Mouse (Mus musculus) c-Kit-positive CD71-negative TER-119-negative erythroid progenitor cells, embryonic 14.5 days (primary cell): ENCODE measurements around the gene Gnaq.
A peak's percentile ranks its signal among the peaks of the same experiment; 100 is the strongest.

Source experiments
- DNase-seq: peaks from one replicate; pipeline ENCODE4 v3.0.0-alpha.2; 2013; ENCODE audit warnings: low read depth

Gnaq gene

GRCm38 (mm10) chr19:16132791-16132864 lies at the start of gene Gnaq:
Gene Gnaq (plus strand): TSS chr19:16132831.
- DNase-seq = no peak

DNA sequence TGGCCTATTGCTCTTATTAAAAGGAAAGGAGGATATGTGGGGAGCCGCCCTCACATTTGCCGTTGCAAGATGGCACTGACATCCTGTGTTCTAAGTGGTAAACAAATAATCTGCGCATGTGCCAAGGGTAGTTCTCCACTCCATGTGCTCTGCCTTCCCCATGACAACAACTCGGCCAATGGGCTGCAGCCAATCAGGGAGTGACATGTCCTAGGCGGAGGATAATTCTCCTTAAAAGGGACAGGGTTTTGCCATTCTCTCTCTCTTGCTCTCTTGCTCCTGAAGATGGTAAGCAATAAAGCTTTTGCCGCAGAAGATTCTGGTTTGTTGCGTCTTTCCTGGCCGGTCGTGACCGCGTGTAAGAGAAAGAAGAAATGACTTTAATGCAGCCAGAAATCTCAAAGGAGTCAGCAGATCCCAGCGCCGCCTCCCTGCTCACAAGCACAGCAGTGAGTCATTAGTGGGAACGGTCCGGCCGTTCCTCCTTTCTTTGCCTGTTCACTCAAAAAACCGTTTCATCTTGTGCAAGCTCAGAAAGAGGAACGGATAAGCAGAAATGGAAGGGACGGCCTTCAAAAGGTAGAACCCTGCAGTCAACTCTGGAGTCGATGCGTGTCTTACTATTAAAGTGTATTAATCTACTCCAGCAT lies 48.5 kb upstream of the Gnaq start:
- peak; percentile 30 for DNase-seq

DNA sequence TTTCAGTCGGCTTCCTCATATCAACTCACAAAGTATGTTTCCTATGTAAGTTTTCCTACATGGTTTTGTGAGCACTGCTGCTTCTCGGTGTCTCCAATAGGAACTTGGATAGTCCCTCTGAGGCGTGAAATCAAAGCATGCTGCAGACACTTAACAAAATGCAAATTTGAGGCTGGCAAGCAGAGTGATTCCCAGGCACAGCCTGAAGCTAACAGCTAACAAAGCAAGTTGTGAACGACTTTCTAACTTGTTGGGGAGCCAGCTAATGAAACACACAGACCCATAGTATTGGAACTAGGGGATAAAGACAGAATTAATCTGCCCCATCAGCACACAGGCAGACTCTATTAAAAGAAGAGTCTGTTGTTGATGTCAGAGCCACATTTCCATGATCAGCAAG lies 47.4 kb upstream of the Gnaq start:
- DNase-seq = no peak

- no peak for DNase-seq
Observed at GRCm38 (mm10) chr19:16086154-16086553, 46.5 kb upstream of the Gnaq start.

- DNase-seq = no peak
Observed at GRCm38 (mm10) chr19:16086581-16086980, 46.0 kb upstream of the Gnaq start.

DNA sequence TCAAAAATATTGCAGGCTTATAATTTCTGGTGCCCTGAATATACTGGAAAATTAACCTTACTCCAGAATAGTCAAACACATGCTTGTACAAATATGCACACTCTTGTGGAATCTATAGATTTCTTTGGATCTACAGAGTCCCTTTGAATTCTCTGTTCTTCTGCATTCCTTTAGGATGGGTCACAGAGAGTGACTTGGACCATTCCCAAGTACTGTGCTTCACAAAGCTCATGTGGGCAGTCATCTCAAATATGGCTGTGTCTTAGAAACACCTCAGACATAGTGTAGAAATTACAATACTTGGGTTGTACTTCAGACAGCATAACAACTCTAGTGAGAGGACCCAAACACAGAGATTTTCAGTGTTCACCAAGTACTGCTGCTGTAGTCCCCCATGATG lies 45.2 kb upstream of the Gnaq start:
- DNase-seq = no peak

DNA sequence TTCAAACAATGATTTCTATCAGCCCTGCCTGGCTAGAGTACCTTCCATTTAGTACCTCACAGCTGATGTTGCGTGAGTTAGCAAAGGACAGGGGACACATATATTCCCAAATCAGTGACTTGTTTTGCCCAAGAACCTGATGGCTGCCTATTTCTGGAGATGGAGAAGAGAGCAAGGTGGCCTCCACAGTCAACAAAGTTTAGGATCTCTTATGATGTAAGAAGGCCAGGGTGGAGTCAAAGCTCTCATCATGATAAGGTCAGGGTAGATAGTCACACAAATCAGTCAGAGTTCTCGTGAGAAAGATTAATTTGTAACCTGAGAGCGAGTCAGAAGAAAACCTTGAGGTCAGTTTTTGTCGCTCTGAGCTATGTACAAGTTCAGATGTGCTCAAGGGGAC lies 39.0 kb upstream of the Gnaq start:
- no peak for DNase-seq

- DNase-seq = no peak
Observed at GRCm38 (mm10) chr19:16109901-16110300, 22.7 kb upstream of the Gnaq start.

- DNase-seq = no peak
Observed at GRCm38 (mm10) chr19:16110670-16111069, 22.0 kb upstream of the Gnaq start.

DNA sequence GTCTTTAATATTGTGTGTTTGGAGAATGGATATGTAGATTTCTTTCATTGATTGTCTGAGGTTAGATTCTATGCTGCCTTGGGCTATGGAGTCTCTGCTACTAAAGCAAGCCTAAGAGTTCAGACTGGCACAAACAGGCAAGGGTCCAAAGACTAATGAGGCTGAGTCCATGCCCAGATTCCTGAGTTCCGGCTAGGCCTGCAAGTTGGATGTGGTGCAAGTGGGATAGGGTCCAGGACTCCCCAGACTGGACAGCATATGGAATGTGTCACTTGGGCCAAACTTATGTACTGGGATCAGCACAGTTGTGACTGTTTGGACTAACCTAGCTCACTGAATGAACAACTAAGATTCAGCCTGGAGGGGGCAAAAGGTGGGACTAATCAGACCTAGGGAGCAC lies 19.3 kb upstream of the Gnaq start:
- DNase-seq = no peak

GRCm38 (mm10) chr19:16118421-16118820 lies 14.2 kb upstream of the Gnaq start:
- no peak for DNase-seq

DNA sequence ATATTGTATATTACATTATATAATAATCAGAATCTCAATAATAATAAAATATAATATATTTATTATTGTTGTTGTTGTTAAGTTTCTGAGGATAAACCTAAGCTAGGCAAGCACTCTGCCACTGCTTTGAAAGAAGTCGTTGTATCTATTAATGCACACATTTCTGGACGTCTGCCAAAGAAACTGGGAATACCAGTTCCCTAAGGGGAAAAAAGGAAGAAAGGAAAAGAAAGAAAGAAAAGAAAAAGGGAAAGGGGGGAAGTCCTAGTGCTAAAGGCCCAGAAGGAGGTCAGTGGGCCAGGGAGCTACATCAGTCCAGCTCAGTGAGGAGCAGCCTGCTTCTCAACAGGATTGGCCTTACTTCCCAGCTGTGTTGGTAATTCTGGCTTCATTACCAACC lies 11.3 kb upstream of the Gnaq start:
- DNase-seq = no peak

DNA sequence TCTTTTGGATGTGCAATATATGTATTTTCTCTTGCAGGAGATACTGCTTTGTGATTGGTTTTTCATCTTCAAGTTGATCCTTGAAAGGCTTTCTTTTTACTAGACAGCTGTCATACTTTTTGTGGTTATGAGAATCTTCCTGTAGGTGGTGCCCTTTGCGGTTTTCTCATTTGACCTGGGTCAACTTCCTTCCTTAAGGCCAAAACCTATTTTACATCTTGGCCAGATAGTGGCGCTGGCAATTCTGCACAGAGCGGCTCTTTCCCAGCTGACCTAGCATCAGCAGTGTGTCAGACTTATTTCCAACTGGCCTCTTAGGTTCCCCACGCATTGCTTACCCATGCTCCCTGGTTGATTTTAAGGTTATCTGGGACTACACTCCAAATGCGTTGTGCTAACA lies 3.9 kb upstream of the Gnaq start:
- DNase-seq = no peak

GRCm38 (mm10) chr19:16129171-16129570 lies 3.5 kb upstream of the Gnaq start:
- DNase-seq = no peak

GRCm38 (mm10) chr19:16130476-16130875 lies 2.2 kb upstream of the Gnaq start:
- no peak for DNase-seq

DNA sequence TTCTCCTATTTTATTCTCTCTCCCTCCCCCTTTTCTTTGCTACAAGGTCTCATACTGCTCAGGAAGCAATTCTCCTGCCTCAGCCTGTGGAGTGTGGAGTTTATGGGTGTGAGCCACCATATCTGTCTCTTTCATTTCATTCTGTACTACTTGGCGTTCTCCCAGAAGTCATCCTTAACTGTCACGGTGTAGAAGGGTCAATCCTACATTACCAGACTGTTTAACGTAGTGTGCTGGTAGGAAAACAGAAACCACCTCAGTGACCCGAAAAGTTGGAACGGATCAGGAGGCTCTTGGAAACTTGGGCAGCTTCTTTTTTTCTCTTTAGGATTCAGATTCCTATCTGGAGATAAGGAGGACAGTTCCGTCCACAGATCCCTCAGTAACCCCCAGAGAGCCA lies 800 bp upstream of the Gnaq start:
- no peak for DNase-seq

DNA sequence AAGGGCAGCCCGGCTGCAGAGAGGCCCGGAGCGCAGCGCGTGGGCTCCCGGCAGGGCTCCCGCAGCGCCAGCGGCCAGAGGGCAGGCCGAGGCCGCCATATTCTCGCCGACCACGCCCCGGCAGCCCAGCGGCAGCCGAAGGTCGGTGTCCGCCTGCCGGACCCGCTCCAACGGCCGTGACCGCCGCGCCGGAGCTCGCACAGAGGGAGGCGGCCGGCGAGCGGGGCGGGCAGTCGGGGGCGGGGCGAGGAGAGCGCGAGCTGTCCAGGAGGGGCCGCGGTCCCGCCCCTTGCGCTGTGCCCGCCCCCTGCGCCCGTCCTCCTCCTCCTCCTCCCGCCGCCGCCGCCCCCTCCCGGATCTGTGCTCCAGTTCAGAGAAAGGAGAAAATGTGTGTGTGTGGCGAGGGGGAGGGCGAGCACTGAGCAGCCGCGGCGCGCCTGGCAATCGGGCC lies 266 bp upstream of the Gnaq start:
- peak; percentile 66 for DNase-seq

- no peak for DNase-seq
Observed at GRCm38 (mm10) chr19:16132865-16133720, 462 bp downstream of the Gnaq start.

DNA sequence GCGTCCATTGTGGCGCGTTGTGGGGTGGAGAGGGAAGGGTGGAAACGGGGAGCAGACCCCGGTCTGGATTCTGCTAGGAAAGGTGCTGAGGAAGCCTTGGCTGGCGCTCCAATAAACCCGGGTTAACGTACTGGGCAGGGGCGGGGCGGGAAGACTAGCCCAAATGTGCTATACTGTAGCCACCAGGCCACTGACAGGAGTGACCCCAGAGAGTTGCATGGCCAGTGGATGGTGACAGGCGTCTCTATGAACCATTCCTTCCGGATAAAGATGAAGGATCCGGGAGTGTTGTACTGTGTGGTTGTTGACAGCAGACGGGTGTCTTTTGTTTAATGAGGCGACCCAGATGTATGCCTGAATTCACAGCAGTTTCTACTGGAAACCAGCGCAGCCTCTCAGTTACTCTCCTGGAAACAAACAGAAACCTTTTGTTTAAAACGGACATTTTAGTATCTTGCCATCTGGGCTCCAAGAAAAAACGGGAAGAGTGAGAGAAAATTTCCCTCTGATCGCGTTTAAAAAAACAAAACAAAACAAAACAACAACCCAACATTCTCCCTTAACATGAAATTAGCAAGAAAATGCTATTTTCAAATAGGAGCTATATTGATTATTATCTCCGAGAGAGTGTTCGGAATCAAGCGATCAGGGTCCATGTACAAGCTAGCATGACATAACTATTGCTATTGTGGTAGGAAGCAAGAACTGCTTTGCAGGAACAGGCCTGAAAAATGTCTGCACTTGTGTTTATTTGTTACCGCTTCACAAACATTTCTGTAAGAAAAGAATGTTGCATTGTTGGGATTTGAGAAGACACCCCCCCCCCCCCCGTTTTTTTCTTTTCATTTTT lies 1.3 kb downstream of the Gnaq start:
- DNase-seq = no peak

DNA sequence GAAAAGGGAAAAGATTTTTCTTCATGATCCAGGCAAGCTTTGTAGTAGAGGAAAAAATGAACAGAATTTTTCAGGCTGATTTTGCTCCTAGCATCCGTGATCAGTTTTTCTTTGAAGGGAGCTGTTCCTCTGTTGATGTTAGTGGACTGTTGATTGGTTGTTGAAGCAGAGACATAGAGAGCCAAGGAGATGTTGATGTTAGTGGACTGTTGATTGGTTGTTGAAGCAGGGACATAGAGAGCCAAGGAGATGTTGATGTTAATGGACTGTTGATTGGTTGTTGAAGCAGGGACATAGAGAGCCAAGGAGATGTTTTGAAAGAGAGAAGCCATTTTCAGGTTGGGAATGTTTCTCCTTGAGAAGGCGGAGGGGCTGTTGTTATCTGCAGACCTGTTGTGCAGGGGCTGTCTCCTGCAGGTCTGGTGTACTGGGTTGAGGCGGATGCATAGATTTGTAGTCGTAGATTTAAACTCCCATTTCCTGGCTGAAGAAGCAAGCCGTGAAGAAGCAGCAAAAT lies 5.5 kb downstream of the Gnaq start:
- DNase-seq = no peak

GRCm38 (mm10) chr19:16140710-16141109 lies 8.1 kb downstream of the Gnaq start:
- no peak for DNase-seq

- no peak for DNase-seq
Observed at GRCm38 (mm10) chr19:16141857-16142256, 9.2 kb downstream of the Gnaq start.

- no peak for DNase-seq
Observed at GRCm38 (mm10) chr19:16142990-16143389, 10.4 kb downstream of the Gnaq start.
